Mouse (Mus musculus): Measurements from ENCODE around the gene Fmod.

GRCm38 (mm10) chr1:134095721-134096120 is 58.7 kb downstream of the Fmod start:
- TF ChIP-seq CTCF (conservative IDR thresholded peaks at IDR 0.05; ENCODE audit: low read length) (no peak), POU5F1 (IDR thresholded peaks at IDR 0.05; ENCODE audit: borderline replicate concordance, low read length) (no peak)
